ENCODE assay signal across 8 mouse cellular contexts in the genomic region with DNA sequence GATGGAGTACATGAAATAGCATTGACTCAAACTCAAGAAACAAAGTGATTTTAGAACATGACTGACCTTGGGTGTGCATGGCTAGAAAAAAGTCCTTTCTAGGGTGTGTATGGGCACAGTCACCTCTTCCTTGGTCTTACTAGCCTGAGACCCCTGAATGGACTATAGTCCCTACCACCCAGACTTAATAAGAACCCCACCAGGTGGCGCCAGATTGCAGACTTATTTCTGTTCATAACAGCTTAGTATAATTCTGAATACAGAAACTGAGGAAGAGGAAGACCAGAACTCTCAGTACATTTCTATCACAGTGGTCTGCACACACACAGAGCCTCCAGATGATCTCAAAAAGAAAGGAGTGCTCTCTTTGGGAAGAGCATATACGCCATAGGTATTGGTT.
DNase-seq lines count a peak whose midpoint lies in the region; ATAC-seq and TF ChIP-seq lines count a peak whose summit lies in the region.

No protein-coding gene starts in this region.

- H3K4me3 ChIP-seq in hindbrain, embryonic 11.5 days (ENCODE audit: low read depth, low read length): no peak overlapping the region
- no peak overlapping the region for H3K4me3 ChIP-seq in hindbrain, embryonic 13.5 days
- no peak overlapping the region for H3K4me3 ChIP-seq in ES-E14 (ENCODE audit: insufficient read depth in 1 of 2, low read depth in 1 of 2, low read length in 2 of 2, poor library complexity in 1 of 2, severe bottlenecking in 1 of 2)
- H3K4me3 ChIP-seq in midbrain, postnatal 0 days (ENCODE audit: low read depth, low read length): no peak overlapping the region

- H3K36me3 ChIP-seq in hindbrain, embryonic 11.5 days (ENCODE audit: control insufficient read depth, insufficient read depth, low read length): no peaks in the 10 kb centered on the region
- peaks cover 59% of the 10 kb centered on the region for H3K36me3 ChIP-seq in hindbrain, embryonic 13.5 days
- H3K36me3 ChIP-seq in ES-E14 (ENCODE audit: control insufficient read depth, insufficient read depth, low read length, poor library complexity, severe bottlenecking): no peaks in the 10 kb centered on the region
- peaks cover 10% of the 10 kb centered on the region; the same call in 1 of the 2 replicates for H3K36me3 ChIP-seq in midbrain, postnatal 0 days (ENCODE audit: insufficient read depth, low read length)

- H3K4me2 ChIP-seq in hindbrain, embryonic 11.5 days (replicated peaks; ENCODE audit: low read depth, low read length): no peak overlapping the region
- no peak overlapping the region for H3K4me2 ChIP-seq in hindbrain, embryonic 13.5 days
- no peak overlapping the region for H3K4me2 ChIP-seq in midbrain, postnatal 0 days (ENCODE audit: low read depth, low read length, poor library complexity, severe bottlenecking)

- no peaks in the 10 kb centered on the region for H3K27me3 ChIP-seq in hindbrain, embryonic 11.5 days (ENCODE audit: control insufficient read depth, insufficient read depth, low read length)
- no peaks in the 10 kb centered on the region for H3K27me3 ChIP-seq in hindbrain, embryonic 13.5 days
- no peaks in the 10 kb centered on the region for H3K27me3 ChIP-seq in midbrain, postnatal 0 days (ENCODE audit: insufficient read depth, low read length)

- H3K9me3 ChIP-seq in hindbrain, embryonic 11.5 days (ENCODE audit: control insufficient read depth, low read length): no peaks in the 10 kb centered on the region
- no peaks in the 10 kb centered on the region for H3K9me3 ChIP-seq in hindbrain, embryonic 13.5 days
- H3K9me3 ChIP-seq in ES-E14 (ENCODE audit: control insufficient read depth, insufficient read depth, low read depth, low read length): no peaks in the 10 kb centered on the region
- H3K9me3 ChIP-seq in midbrain, postnatal 0 days (ENCODE audit: low read length): no peaks in the 10 kb centered on the region

- no peak for ATAC-seq in hindbrain, embryonic 11.5 days (ENCODE audit: low FRiP score)
- ATAC-seq in hindbrain, embryonic 13.5 days (ENCODE audit: low FRiP score): no peak
- no peak for ATAC-seq in midbrain, postnatal 0 days (ENCODE audit: low FRiP score)

- TF ChIP-seq CTCF in midbrain, postnatal 0 days (IDR thresholded peaks at IDR 0.05): peak; percentile 70

- H3K9ac ChIP-seq in hindbrain, embryonic 11.5 days (ENCODE audit: low read depth, low read length): no peak overlapping the region
- H3K9ac ChIP-seq in hindbrain, embryonic 13.5 days: no peak overlapping the region
- H3K9ac ChIP-seq in ES-E14 (ENCODE audit: insufficient read depth, low read depth, low read length, poor library complexity, severe bottlenecking): no peak overlapping the region
- no peak overlapping the region for H3K9ac ChIP-seq in midbrain, postnatal 0 days (replicated peaks; ENCODE audit: low read length, poor library complexity, severe bottlenecking)

- H3K4me1 ChIP-seq in hindbrain, embryonic 11.5 days (replicated peaks; ENCODE audit: control insufficient read depth, insufficient read depth, low read length): no peaks in the 10 kb centered on the region
- peaks cover 8% of the 10 kb centered on the region; the same call in 1 of the 2 replicates for H3K4me1 ChIP-seq in hindbrain, embryonic 13.5 days (replicated peaks)
- H3K4me1 ChIP-seq in ES-E14 (ENCODE audit: control insufficient read depth in 2 of 2, insufficient read depth in 2 of 2, low read length in 2 of 2, poor library complexity in 1 of 2): no peaks in the 10 kb centered on the region
- H3K4me1 ChIP-seq in midbrain, postnatal 0 days (ENCODE audit: insufficient read depth, low read length): no peaks in the 10 kb centered on the region

- 50% methylated on average over 2 of the region's 2 CpGs for WGBS in hindbrain, embryonic 11.5 days
- 50% methylated on average over 2 of the region's 2 CpGs for WGBS in hindbrain, embryonic 13.5 days
- WGBS in midbrain, postnatal 0 days: 50% methylated on average over 2 of the region's 2 CpGs

- H3K27ac ChIP-seq in hindbrain, embryonic 11.5 days (ENCODE audit: low read depth, low read length): no peak overlapping the region
- no peak overlapping the region for H3K27ac ChIP-seq in hindbrain, embryonic 13.5 days
- H3K27ac ChIP-seq in ES-E14 (ENCODE audit: insufficient read depth, low read depth, low read length, poor library complexity, severe bottlenecking): no peak overlapping the region
- no peak overlapping the region for H3K27ac ChIP-seq in midbrain, postnatal 0 days (ENCODE audit: low read depth, low read length)

- in situ Hi-C loops in ES-E14 (cut with MboI; ENCODE audit: low sequenced_read_pairs in 2 of 2, unreplicated experiment in 2 of 2): no loop called here

- DNase-seq in hindbrain, embryonic 11.5 days (ENCODE audit: low spot score): peak; percentile 75
- peak; percentile 16 for DNase-seq in ES-E14 (ENCODE audit: low read depth, low spot score)
- DNase-seq in cerebellum, adult 8-10 months: peak; percentile 27
- peak; percentile 55 to 67 for DNase-seq in frontal cortex, postnatal 36 days (ENCODE audit: low spot score in 2 of 2)
- DNase-seq in left cerebral cortex, adult 18-20 months (ENCODE audit: low spot score in 2 of 2): peak; percentile 53 to 69
- DNase-seq in midbrain, postnatal 0 days (ENCODE audit: low spot score): peak; percentile 74
- DNase-seq in ovary, postnatal 14 days (ENCODE audit: low spot score): no peak

TF ChIP-seq in ES-E14, 5 proteins besides CTCF, POLR2A, EP300 and RAD21:
- TF ChIP-seq HCFC1 (IDR thresholded peaks at IDR 0.05; ENCODE audit: borderline replicate concordance, insufficient read depth, low read length) (no peak), CHD2 (IDR thresholded peaks at IDR 0.05; ENCODE audit: low read depth, low read length) (no peak), ZNF384 (IDR thresholded peaks at IDR 0.05; ENCODE audit: low read depth, low read length) (no peak), MAFK (IDR thresholded peaks at IDR 0.05; ENCODE audit: insufficient read depth, low read depth, low read length) (no peak), ZC3H11A (IDR thresholded peaks at IDR 0.05; ENCODE audit: borderline replicate concordance, low read depth, low read length) (no peak)
